Mouse (Mus musculus): ENCODE data around the gene Bpifb6.

Gene Bpifb6

DNA sequence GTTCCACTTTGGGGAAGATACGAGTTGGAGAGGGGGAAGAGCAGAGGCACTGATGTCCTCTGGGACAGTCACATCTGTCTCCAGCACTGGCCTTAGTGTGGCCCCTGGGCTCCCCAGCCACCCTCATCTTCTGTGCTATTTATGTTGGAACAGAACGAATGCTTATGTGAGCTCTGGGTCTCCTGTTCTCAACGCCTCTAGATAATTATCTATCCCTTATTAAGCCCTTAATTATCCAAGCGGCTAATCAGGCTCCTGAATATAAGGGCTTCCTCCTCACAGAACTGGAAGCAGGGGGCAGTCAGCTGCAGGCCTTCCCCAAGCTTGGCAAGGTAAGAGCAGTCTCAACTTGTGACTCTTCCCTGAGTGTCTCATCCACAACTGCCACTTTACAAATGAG, at the start of gene Bpifb6:
Bpifb6 (plus strand) TSS at position 301 of the 400 bp plus-strand sequence.
- no peak for DNase-seq (ENCODE audit: low spot score)

DNA sequence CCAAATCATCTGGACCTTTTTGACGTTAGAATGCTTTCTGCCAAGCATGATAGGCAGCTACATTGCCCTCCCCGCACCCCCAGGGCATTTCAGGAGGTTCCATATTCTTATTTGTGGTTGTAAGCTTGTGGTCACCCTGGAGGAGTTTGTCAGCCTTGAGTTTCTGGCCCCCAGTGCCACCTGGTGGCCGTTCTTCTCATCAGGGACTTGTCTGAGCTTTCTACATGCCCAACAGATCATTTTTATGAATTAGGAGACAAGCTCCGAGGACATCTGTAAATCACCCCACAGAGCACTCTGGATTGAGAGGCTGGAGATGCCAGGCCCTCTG, 49.2 kb upstream of the Bpifb6 start:
- DNase-seq (ENCODE audit: low spot score) = peak; percentile 35

DNA sequence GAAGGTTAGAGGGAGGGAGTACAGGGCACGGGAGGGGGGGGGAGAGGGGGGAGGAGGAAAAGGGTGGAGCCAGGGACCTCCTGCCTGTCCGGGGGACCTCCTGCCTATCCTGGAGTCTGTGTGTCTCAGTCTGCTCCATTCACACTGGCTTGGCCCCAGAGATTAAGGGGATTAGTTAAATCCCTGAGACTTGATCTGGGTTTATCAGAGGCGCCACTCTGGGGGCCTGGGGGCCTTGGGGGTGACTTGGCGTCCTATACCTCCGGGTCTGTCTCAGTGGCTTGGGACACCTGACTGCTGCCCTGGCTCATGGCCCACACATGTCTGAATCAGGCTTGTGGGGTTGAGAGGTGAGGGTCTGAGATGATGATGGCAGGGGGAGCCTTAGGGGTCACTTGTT, 46.6 kb upstream of the Bpifb6 start:
- DNase-seq (ENCODE audit: low spot score) = no peak

DNA sequence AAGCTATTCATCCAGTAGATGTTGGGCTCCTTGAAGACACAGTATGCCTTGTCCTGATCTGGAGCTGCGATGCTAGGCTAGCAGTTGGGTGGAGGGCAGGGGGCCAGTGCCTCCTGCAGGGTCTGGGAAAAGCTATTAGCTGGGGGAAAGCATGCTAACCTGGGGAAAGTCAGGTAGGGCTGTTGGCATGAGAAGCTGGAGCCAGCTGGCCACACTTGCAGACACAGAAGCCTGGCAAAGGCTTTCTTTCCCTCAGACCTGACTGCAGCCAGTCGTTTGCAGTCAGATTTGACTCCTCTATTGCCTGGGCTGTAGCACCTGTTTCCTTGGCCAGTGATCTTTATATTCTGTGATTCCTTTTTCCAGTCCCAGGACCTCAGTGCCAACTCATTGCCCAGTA, 40.6 kb upstream of the Bpifb6 start:
- DNase-seq (ENCODE audit: low spot score) = no peak

DNA sequence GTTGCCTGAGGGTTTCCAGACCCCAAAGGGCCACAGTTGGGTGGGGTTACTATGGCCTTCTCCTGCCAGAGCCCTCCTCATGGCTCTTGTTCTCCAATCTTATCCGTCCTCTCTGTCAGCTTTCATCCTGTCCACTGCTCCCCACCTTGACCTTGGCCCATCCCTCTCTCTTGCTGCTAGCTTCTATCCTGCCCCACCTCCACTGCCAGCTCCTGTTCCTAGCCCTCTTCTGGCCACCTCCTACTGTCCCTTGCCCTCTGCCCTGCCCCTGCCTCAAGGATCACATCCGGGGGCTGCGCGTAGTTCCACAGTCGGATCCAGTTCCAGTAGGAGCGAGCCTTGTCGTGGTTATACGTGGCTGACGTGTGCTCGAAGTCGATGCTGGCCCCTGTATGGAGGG, 39.9 kb upstream of the Bpifb6 start:
- no peak for DNase-seq (ENCODE audit: low spot score)

DNA sequence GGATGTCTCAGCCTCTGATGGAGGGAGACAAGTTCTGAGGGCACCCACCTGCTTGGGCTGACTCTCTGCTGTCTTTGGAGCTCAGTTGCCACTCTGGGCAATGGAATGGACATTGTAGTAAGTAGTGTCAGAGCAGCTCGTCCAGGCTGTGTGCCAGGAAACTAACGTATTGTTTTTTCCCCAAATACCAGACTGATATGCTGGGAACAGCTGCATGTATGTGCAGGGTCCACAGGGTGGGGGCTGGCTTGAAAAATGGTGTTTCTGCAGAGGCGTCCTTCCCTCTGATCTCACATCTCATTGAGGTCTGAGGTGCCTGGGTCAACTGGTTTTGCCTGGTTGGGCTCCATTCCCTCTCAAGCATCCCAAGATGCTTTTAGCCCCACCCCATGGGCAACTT, 39.5 kb upstream of the Bpifb6 start:
- DNase-seq (ENCODE audit: low spot score) = no peak

DNA sequence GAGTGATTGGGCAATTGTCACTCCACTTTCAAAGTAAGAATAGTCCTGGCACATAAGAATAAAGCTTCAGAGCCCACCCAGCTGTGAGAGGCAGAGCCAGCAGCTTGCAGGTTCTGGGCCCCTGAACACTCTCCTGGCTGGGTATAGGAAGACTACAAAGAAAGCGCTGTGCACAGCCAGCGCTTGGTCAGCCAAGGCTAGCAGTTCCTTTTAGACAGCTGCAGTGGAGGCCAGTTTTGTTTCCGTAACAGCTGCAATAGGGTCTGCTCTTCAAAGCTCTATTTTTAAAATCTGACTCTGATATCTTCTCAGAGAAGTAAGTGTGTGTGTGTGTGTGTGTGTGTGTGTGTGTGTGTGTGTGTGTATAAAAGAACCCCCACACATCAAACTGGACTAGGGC, 38.2 kb upstream of the Bpifb6 start:
- no peak for DNase-seq (ENCODE audit: low spot score)

DNA sequence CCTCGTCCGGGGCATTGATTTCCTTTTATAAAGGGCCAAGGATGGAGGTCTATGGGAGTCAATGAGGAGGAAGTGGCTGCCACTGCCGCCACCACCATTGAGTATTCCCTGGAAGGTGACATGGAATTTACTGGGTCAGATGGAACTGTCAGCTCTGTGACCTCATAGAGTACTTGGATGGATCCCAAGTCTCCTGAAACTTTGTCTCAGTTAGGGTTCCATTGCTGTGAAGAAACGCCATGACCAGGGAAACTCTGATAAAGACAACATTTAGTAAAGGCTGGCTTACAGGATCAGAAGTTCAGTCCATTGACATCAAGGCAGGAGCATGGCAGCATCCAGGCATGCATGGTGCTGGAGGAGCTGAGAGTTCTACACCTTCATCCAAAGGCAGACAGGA, 29.2 kb upstream of the Bpifb6 start, which contains the start of gene Sun5:
Sun5 (minus strand) TSS at position 101 of the 400 bp plus-strand sequence.
- DNase-seq (ENCODE audit: low spot score) = no peak

DNA sequence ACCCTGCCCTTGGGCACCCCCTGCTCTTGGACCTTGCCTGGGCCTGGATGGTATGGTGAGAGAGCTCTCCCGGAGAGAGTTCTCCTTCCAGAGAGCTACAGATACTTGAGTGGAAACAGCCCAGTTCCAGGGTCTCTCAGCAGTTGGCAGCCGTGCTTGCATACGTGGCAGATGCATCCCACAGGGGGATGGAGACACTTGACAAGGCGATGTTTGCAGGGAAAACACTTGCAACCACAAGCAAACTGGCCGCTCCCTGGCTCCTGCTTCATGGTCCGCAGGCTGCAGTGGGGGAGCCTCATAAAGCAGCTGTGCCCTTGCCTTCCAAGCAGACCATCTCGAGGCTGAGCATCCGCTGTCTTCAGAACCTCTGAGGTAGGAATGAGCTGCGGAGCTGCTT, 25.4 kb upstream of the Bpifb6 start, which contains the start of gene Bpifb2:
Bpifb2 (plus strand) TSS at position 301 of the 400 bp plus-strand sequence.
- DNase-seq (ENCODE audit: low spot score) = no peak

DNA sequence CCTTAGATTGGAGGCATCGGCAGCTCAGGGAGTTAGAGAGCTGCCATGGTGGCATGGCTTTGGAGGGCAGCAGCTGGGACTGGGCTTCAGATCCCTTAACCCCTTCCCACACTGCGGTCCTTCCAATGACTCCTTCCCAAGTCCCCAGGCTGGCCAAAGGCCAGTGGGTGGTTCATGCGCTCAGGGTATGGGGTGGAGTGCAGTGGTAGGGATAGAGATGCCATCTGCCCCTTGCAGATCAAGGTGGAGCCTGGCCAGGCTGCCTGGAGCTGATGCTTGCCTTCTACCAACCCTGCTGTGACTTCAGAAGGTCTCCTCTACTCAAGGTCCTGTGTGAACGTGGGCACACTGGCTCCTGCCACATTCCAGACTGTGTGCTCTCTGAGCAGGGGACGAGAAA, 1.1 kb upstream of the Bpifb6 start:
- no peak for DNase-seq (ENCODE audit: low spot score)

DNA sequence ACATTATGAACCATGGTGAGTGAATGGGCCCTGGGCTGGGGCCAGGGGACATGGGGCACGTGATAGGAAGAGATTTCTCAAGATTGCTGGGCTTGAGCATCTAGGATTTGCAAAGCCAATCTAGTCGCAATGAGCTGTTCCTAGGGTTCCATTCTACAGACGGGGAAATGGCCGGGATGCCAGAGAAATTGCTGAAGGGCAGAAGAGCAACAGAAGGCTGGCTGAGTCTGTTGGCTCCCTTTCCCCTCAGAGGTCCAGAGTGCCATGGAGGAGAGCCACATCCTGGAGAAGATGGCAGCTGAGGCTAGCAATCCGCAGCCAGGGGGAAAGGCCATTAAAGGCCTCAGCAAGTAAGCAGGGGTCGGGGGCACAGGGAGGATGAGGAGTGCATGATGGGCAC, 2.5 kb downstream of the Bpifb6 start:
- DNase-seq (ENCODE audit: low spot score) = no peak

DNA sequence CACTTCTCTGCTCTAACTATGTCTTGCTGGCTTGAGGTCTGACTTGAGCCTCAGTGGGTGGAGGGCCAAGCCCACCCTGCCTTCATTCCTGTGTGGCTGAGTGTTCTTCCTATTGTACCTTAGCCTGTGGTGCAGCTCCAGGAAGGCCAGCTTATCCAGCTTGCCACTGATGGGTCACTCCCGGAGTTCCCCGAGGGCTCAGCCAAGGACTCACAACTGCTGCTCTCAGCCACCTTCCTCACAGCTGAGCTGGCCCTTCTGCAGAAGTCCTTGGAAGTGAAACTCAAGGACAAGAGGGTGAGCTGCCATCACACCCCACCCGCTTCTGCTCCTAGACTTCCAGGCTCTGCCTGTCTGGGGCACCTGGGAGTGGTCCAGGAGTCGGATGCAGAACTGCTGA, 6.4 kb downstream of the Bpifb6 start:
- DNase-seq (ENCODE audit: low spot score) = no peak

DNA sequence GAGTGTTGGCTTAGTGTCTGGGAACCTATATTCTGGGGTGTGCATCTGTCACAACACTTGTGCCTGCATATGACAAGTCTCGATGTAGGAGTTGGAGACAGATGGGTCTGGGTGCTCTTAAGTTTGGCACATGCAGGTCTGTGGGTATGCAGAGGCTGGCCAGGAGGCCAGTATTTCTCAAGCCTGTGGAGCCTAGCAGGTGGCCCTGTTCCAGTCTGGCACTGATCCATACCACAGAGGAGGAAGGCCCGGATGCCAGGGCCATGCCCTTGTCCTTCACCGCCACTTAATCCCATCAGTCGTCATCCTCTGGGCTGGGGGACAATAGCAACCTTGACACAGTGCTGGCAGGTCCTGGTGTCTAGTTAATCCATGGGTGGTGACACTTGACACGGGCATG, 14.0 kb downstream of the Bpifb6 start:
- DNase-seq (ENCODE audit: low spot score) = peak; percentile 23

DNA sequence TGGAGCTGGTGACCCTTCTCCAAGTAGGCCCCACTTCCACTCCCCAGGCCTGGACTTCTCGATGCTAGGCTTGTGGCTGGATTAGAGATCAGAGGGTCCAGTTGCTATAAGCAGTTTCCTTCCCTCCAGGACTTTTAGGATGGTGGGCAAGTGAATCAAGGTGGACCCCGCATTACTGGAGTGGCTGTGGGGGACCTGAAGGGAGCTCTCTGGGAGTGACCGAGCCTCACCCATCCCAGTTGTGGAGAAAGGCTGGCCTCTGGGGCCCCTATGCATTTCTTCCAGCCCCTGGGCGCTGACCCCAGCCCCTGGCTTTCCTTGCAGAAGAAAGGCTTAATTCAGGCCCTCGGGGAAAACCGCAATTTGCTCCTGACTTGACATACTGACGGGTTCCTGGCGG, 17.7 kb downstream of the Bpifb6 start, which contains the start of gene Bpifb3:
Bpifb3 (plus strand) TSS at position 301 of the 400 bp plus-strand sequence.
- no peak for DNase-seq (ENCODE audit: low spot score)

DNA sequence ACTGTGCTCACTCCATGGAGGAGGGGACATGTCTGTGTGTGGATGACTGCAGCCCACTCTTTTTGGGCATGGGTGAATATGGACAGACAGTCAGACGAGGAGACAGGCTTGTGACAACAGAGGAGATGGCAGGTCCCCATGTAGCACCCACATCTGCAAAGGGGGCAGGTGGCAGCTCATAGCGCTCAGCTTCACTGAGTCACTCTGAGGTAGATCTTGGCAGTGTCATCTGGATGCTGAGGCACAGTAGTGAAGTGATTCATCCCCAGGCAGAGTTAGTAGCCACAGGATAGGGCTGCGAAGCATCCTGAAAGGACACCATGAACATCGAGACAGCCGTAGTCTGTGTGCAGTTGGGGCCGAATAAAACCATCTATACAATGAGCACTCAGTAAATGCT, 21.1 kb downstream of the Bpifb6 start:
- DNase-seq (ENCODE audit: low spot score) = no peak

DNA sequence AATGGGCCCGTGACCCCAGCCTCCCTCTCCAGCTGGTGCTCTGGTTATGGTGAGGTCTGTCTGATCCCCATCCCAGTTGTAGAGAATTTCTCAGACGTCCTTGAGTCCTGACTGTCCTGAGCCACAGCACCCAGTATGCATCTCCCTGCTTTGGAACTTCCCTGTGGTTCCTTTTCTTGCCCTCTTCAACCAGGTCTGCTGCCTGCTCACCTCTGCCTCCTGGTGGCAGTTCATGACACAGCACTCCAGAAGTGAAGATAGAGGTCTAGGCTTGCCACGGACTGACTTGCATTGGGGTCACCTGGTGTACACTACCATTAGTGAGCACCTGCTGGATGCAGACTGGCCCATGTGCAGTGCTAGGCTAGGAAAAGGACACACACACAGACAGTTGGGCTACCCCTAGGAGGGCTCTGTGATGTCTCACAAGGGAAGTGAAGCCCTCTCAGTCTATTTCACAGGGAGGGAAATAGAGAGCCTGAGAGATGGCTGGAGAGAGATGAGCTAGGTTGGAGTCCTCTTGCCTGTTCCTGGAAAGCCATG, 29.8 kb downstream of the Bpifb6 start:
- DNase-seq (ENCODE audit: low spot score) = peak; percentile 54

DNA sequence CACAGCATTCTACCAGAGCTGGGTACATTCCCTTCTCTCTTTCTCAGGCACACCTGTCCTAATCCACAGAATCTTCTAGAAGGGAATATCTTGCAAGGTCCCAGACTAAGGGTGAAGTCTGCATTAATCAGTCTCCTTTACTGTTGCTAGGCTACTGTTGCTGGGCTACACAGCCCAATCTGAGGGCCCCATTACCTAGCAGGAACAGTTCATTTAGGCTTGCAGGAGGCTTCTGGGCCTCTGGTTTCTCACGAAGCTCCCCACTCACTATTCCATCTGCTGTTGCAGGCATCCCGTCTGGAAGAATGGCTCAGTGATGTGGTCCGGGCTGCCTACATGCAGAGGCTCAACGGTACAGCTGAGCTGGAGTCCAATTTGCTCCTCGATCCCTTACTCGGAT, 30.9 kb downstream of the Bpifb6 start:
- no peak for DNase-seq (ENCODE audit: low spot score)

DNA sequence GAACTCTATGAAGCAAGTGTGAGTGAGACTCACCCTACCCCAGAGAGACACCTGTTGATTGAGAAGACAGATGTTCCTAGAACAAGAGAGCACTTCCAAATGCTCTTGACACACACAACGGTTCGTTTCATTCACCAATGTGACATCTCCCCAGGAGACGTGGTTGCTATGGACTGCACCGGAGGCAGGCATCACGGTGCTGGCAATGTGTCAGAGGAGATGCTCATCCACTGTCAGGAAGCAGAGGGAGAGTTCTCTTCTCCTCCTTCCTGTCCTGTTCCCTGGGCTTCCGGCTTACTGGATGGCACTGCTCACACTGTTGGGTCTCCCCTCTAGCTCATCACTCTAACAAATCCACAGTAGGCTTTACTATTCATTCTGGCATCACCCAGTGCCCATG, 33.1 kb downstream of the Bpifb6 start:
- DNase-seq (ENCODE audit: low spot score) = no peak

DNA sequence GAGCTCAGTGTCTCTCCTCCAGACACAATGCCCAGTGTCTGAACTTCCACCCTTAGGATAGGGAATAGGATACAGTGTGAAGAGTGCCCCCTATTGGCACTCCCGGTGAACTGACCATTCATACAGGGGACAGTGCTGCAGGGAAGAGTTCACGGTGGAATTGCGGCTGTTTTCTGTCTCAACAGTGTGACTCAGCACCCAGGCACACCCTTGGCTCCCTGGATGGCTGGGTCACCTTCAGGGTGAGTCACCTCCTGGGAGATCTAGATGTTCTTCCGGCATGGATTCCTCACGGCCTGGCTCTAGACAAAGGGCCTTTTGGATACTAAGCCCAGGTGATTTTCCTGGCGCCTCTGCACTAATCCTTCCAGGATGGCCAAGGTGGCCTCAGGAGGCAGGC, 35.2 kb downstream of the Bpifb6 start:
- DNase-seq (ENCODE audit: low spot score) = no peak

DNA sequence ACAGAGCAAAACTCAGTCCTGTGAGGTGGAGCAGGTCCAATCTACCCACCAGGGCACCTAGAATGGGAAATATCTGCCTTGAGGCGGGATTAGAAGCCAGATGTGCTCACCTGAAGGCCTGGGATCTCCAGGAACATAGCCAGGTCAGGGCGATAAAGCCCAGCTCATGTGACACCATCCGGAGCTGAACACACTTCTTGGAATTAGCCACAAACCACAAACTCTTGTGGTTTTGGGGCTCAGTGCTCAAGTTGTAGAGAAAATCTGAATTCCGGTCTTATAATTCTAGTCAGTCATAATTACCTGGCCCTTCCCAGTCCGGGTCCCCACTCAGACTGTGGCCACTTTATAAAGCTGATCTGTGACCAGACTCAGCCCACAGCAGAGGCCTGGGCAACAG, 37.7 kb downstream of the Bpifb6 start, which contains the start of gene Bpifb4:
Bpifb4 (plus strand) TSS at position 370 of the 400 bp plus-strand sequence.
- no peak for DNase-seq (ENCODE audit: low spot score)

DNA sequence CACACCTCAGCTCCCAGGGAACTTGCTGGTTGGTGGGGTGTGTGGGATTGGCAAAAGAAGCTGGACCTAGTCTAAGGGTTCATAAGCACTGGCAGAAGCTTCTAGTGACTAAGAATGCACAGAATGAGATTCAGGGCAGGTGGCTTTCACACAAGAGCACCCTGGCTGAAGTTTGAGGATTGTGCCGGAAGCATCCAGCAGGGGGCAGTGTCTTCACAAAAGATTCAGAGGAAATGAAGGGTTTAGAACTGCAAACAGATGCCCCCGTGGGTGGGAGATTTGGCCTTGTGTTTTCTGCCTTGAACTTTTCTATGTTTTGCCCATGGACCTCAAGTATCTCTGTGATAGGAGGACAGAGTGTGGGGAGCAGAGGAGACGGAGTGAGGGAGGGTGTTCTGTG, 43.3 kb downstream of the Bpifb6 start:
- peak; percentile 49 for DNase-seq (ENCODE audit: low spot score)

DNA sequence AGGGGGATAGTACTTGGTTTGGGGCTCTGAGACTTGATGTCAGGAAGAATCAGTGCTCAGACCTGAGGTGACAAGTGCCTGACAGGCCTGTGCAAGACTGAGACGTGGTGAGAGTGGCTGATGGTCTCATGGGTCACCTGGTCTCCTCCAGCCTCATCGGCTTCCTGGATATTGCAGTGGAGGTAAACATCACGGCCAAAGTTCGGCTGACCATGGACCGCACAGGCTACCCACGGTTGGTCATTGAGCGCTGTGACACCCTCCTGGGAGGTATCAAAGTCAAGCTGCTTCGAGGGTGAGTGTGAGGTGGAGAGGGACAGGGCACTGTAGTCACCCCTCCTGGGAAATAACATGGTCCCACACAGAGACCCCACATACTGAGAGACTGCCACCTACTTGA, 44.4 kb downstream of the Bpifb6 start:
- DNase-seq (ENCODE audit: low spot score) = no peak

DNA sequence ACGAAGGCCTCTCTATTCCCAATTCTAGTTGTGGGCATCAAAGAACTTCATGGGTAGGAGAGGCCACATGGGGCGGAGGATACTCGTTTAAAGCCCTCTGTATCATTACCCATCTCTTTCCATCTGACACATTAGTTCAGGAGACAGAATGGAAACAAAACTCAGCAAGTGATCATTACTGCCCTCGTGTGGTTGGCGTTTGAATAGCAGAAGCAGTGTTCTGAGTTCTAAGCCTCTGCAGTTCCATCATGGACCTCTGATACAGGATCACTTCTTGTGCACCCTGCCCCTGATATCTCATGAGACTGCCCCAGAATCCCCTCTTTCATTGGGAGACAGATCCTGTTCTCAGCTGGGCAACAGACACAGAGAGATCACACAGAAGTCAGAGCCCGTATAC, 52.7 kb downstream of the Bpifb6 start:
- DNase-seq (ENCODE audit: low spot score) = peak; percentile 41

DNA sequence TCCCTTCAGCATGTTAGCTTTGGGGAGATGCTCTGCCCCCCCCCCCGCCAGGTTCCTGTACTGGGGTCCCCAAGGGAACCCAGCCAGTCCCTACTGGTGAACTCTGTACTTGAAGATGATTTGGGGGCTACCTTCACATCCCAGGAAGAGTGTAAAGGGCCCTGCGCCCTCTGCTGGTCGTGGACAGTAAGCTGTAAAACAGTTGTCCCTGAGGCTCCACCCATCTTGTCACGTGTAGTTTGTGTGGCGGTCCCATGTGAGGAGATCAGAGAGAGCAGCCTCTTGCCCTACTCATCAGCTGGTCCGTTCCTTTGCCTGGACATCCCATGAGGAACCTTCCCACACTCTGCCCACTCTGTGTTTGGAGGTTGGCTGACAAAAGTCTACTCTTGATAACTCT, 53.6 kb downstream of the Bpifb6 start:
- peak; percentile 37 for DNase-seq (ENCODE audit: low spot score)

Measured in ovary, postnatal 14 days (tissue).